Mouse (Mus musculus) bone marrow macrophage, adult 2 months (primary cell): ENCODE results near the gene Wfdc2.

Experiments
- CTCF ChIP-seq: IDR thresholded peaks from 2 replicates; pipeline ENCODE4 v1.5.1; 2012; ENCODE audit warnings: low read depth, mild to moderate bottlenecking, low read length, moderate library complexity
- POLR2A ChIP-seq: IDR thresholded peaks from 2 replicates; pipeline ENCODE4 v1.6.1; 2012; ENCODE audit warnings: mild to moderate bottlenecking, low read depth, low read length, borderline replicate concordance

DNA sequence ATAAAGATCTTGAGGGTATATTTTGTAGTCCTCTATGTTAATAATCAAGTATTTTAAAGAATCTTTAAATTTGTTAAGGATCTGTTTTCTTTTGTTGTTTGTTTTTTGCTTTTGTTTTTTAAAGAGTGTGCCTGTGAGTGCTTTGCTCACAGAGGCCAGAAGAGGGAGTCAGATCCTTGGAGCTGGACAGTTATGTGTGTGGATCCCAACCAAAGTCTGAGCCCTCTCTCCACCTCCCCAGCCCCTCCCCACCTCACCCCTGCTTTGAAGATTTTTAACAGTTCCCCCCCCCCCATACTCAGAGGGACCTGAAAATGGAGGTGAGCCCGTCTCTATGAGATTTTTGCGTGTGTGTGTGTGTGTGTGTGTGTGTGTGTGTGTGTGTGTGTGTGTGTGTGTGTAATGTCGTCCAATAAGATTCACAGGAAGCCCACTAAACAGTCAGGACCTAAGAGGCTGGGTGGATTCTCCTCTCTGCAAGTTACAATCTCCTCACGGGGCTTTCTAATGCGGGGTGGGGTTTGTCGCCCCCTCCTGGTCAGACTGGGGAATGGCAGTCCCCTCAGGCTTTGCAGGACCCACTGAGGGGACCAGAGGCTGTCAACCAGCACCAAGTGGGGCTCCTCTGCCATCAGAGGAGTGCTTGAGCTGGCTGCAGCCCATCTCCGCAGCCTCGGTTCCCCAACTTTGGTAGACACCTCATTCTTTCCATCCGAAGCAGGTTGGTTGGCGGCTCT, 44.6 kb upstream of the Wfdc2 start:
- TF ChIP-seq POLR2A: no peak
- peak; percentile 78 for TF ChIP-seq CTCF
